Mouse (Mus musculus): Measurements from ENCODE around the gene Dnajc3. TPM values are rescaled to one million over a fixed set of nuclear protein-coding genes. Genes with fewer than 3 reads are reported as not detected.

Gene Dnajc3
- total RNA-seq, 2 experiments from 2014 or later, result 62.9 to 67.4 TPM

DNA sequence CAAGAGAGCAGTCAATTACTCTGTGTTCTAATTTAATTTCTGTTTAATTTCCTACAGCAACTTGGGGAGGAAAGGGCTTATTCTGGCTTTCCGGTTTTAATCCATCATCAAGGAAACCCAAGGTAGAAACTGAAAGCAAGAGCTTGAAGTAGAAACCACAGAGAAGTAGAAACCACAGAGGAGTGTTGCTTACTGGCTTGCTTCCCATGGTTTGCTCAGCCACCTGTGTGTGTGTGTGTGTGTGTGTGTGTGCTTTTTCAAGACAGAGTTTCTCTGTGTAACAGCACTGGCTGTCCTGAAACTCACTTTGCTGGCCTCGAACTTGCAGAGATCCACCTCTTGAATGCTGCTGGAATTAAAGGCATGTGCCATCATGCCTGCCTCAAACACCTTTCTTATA is 8.0 kb upstream of the Dnajc3 start:
- DNase-seq (ENCODE audit: low spot score in 2 of 2), result no peak

DNA sequence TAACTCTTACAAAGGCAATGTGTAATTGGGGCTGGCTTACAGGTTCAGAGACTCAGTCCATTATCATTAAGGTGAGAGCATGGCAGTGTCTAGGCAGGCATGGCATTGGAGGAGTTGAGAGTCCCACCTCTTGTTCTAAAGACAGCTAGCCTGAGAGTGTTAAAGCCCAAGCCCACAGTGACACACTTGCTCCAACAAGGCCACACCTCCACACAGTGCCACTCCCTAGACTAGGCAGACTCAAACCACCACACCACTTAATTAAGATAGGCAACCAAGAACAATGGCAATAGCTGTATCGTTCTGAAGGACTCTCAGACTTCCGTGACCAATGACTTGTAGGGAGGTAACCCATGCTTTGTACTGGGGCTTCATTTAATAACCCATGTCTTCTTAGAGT is 7.0 kb upstream of the Dnajc3 start:
- no peak for DNase-seq (ENCODE audit: low spot score in 2 of 2)

DNA sequence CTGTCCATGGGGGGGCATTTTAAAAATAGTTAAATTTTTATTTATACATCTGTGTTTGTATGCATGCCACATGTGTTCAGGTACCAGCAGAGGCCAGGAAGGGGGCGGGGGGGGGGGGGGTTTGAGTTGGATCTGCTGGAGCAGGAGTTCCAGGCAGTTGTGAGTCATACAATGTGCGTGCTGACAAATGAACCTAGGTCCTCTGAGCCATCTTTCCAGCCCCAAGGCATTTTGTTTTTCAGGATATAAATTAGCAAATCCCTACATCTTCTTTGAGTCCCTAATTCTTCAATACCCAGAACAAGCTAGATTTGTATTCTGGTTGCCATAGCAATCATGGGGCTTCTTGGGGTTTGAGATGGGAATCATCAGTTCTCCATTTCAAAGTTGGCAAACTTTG is 6.6 kb upstream of the Dnajc3 start:
- DNase-seq (ENCODE audit: low spot score in 2 of 2), result no peak

DNA sequence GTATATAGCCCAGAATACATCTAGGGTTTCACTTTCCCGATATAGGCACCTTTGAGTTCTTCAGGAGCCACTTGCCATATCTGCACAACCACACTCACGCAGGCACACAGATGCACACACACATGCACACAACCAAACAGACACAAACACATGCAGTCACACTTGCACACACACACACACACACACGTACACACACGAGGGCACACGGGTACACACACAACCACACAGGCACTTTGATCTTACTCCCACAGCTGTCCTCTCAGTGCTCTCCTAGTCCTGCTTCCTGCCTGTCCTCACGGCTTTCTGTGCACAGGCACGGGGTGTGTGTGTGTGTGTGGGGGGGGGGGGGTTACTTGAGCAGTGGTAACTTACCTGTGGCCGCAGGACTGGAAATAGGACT is 4.8 kb upstream of the Dnajc3 start:
- no peak for DNase-seq (ENCODE audit: low spot score in 2 of 2)

DNA sequence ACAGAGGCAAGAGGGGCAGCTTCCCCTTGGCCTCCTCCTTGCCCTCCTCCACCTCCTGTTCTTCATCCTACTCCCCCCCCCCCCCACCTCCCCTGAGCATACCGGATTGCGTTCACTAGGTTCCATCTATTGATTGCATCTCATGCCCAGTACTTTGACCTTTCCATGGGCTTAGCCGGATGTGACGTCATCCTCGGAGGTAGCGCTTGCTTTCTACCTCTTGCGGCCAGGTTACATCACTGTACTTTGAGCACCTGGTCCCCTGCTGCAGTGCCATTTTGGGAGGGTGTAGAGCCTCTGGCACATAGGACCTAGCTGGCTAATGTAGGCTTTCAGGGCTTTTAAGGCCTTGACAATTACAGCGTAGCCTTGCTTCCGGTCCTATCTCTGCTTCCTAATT is 3.1 kb upstream of the Dnajc3 start:
- DNase-seq (ENCODE audit: low spot score in 2 of 2), result no peak

DNA sequence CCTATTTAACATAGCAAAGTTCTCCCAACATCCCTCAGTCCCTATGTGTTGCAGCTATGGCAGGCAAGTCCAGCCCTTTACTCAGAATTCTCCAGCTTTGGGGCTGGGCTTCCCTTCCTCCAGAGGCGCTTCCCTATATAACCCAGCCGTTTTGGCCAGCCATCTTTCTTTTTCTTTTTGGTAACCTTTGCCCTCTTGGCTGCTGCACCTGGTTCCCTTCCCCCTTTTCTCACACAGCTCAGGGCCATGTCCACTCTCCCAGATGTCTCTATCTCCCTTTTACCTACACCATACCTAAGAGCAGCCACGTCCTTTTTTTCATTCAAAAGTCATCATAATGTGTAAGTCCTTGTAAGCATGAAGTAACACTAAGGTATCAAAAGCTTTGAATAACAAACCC is 1.5 kb upstream of the Dnajc3 start:
- DNase-seq (ENCODE audit: low spot score in 2 of 2), result no peak

DNA sequence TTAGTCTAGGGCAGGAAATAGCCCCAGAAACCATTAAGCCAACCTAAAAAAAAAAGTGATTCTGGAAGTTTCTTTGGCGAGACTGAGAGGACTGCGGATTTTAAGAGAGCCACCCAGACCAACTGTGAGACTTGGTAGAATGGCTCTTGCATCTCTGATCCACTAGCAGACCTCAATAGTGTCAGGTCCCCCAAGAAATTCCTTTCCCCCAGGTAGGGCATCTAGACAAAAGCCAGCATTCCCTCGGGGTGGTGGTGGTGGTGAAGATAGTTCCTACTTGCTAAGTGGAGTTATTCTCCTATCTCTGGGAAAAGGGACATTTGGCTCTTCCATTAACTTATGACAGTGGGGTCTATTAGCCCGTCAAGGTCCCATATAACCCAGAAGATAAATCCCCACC is 824 bp upstream of the Dnajc3 start:
- DNase-seq (ENCODE audit: low spot score in 2 of 2), result no peak

DNA sequence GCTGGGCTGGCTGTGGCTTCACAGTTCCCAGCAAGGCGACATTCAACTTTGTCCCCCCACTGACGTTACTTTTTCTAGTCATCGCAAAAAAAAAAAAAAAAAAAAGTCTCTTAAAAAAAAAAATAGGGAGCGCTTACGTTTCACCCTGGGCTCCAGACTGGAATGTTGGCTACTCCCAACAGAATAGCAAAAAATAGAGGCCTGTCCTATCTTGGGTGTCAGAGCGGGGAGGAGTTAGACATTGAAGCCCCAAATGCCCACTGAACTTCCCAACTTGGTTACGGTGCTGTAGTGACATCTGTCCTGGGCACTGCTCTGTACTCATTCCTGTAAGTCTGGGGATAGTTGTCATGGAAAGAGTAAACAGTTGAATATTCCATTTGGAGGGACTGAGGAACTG is 775 bp downstream of the Dnajc3 start:
- no peak for DNase-seq (ENCODE audit: low spot score in 2 of 2)

DNA sequence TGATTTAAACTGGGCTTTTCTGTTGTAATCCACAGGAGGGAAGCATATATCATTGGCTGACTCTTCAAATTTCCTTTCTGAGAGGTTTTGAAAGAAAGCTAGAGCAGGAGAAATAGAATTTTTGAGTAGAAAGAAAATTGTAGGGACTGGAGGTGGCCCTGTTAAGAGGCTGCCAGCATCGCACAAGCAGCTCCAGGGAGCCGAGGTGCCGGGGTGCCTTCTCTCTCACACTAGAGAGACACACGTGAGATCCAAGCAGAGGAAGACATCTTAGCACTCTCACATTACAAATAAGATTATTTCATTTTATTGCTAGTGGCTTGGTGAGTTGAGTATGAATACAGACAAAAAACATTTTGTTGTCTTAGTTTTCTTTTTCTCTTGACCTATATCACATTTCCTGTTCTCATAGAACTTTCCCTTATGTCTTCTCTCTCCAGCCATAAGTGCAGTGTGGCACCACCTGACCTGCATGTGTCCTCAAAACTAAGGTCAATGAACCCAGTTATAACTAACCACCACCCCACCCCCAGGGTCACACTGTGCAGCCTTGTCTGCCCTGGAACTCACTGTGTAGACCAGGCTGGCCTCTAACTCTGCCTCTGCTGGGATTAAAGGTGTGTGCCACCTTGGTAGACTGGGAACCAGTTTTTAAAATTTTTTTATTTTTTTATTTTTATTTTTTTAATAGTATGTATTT is 3.2 kb downstream of the Dnajc3 start:
- DNase-seq (ENCODE audit: low spot score in 2 of 2), result no peak

DNA sequence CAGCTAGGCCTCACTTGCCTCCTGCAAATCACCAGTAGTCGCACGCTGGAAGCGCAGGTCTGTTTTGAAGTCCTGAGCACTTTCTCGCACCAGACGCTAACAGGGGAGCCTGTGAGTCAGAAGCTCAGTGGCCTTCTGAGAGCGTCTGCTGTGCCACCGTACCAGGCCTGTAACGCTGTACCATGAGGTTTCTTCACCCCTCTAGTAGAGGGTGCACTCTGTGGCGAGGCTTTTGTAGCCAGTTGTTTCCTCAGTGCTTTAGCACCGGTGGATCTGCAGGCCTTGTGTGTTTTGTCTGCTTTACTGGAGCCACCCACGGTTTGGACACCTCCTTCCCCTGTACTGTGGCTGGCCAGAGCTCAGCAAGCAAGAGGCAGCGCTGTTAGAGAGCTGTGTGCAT is 4.3 kb downstream of the Dnajc3 start:
- DNase-seq (ENCODE audit: low spot score in 2 of 2), result no peak

DNA sequence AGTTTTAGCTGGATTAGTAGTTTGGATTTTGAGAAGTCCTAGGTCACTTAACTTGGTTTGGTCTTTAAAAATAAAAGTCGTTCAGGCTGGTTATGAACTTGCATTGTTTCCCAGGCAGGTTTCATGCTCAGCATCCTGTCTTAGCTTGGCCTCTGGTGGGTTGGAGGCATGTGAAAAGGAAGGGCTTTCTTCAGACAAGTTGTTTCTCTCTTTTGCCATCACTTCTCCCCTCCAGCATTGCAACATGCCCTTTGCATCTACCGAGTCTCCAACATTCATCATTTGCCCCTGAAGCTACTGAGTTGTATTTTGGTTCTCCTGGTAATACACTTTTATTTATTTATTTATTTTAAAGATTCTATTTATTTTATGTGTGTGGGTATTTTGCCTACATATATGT is 6.9 kb downstream of the Dnajc3 start:
- DNase-seq (ENCODE audit: low spot score in 2 of 2), result no peak

DNA sequence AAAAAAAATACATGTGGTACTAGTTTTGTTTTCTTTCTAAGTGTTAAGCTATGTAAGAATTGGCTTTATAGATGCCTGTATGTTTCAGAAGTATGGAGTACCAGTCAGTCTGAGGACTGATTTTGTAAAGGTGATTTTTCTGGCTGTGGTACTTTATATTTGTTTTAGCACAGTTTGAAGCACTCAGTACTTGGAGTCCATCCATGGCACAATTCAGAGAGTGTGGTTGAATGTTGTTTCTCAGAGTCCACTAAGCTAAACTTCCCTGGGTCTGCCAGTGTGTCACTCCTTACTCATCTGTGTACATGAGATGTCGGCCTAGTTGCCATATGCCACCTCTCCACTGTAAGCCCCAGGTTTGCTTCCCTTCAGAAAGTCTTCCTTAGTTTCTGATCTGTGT is 11.1 kb downstream of the Dnajc3 start:
- DNase-seq (ENCODE audit: low spot score in 2 of 2), result no peak

DNA sequence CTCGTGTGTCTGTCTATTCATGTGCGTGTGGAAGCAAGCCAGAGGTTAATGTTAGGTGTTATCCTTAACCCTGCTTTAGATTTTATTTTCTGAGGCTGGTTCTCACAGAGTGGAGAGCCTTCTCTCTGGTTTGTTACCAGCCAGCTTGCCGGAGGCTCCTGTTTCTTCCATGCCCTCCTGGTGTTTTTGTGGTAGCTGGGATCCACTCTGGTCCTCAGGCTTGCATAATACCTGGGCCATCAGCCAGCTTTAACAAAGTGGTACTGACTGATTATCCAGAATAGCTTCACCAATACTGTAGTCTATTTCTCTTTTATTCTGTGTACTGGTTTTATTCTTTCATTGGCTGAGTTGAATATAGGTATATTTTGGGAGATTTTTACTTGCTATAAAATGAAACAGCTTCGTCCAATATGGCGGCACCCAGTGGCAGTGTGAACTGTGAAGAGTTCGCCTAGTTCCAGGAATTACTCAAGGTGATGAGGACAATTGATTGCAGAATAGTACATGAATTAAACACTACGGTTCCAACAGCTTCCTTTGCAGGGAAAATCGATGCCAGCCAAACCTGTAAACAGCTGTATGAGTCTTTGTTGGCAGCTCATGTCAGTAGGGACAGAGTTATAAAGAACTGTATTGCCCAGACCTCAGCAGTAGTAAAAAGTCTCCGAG is 14.3 kb downstream of the Dnajc3 start:
- DNase-seq (ENCODE audit: low spot score in 2 of 2), result no peak

DNA sequence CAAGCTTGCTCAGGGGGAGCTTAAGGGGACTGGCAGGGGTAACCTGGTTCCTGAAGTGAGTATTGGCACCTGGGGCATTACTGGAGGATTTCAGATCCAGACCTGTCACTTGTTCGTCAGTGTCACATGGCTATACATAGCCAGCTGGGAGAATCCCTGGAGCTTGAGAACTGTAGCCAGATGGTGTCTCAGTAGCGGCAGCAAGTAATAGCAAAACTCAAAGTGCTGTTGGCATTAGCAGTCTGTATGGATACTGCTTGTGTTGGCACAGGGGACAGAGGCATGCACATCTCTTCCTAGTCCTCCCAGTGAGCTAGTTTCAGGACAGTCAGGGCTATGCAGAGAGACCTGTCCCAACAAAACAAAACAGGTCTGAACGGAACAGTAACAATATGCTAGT is 20.2 kb downstream of the Dnajc3 start:
- no peak for DNase-seq (ENCODE audit: low spot score in 2 of 2)

DNA sequence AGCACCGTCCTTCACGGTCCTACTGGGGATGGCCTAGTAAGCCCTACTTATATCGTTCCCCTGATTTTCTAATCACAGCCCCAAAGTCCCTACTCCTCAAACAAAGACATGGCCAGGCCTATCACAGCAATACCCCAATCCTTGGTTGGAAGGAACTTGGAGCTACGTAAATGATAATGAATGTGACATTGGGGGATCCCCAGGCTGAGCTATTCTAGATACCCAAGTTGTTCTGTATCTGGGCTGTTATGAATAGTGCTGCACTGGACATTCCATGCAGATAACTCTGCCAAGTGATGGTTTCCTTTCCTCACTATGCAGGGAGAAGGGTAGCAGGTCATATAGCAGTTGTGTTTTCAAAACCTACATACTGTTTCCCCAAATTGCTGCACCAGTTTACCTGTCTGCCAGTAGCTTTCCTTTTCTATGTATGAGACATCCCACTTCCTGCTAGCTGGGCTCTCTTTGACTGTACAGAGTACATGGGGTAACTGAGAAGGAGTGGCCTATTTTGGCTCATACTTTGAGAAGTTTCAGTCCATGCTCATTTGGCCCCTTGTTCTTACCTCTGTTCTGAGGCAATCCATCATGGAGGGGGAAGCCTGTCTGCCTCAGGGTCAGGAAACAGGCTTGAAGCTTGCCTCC is 27.7 kb downstream of the Dnajc3 start:
- DNase-seq (ENCODE audit: low spot score in 2 of 2), result no peak

DNA sequence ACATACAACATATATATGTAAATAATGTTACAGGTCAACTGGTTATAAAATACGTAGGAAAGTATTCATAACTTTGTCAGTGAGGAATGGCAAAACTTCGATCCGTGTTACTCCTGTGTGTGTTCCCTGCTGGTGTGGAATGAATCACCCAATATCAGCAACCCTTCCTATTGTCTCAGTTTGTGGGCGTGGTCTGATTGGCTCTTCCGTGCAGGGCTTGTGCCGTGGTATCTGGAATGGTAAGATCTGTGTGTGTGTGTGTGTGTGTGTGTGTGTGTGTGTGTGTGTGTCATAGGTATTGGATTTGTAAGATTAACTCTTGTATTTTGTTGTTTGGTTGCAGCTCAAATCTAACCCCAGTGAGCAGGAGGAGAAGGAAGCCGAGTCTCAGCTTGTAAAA is 29.9 kb downstream of the Dnajc3 start:
- DNase-seq (ENCODE audit: low spot score in 2 of 2), result no peak

DNA sequence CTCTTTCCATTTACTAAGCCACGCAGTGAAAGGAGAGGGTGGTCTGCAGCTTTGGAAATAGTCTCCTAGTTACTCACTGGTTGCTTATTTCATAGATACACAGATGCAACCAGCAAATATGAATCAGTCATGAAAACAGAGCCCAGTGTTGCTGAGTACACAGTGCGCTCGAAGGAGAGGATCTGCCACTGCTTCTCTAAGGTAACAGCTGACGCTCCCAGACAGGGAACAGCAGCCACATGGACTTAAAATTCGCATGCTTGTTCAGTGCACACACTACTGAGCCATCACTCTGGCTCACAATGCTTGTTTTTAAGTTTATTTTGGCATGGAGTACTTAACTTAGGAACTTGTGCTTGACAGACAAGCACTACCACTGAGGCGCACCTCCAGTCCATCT is 34.5 kb downstream of the Dnajc3 start:
- DNase-seq (ENCODE audit: low spot score in 2 of 2), result no peak

DNA sequence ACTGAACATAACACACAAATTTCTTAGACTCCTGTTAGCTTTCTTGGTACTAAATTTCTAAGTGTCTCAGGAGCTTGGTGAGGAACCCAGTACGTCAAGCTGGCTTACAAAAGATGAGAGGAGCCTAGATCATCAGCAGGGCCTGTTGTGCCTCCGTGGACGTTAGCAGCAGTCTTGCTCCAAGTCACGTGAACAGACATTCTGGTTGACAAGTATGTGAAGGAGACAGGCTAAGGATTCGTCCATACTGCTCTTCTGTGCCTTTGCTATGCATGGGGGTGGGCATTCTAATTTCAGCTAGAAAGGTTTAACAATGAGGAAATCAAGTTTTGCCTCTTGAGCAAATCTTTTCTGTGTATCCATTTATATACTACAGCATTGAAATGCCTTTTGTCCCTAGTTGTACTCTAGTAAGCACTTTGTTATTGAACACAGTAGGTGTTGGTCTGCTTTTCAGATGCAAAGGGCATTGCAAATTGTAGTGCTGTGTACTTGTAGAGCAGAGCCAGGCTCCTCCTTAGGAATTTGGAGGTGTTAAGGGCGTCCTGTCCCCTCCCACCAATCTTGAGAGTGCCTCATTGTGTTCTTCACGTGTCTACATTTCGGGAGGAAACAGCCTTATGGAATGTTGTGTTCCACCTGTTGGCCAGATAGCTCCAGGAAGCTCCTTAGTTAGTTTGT is 39.5 kb downstream of the Dnajc3 start:
- no peak for DNase-seq (ENCODE audit: low spot score in 2 of 2)

DNA sequence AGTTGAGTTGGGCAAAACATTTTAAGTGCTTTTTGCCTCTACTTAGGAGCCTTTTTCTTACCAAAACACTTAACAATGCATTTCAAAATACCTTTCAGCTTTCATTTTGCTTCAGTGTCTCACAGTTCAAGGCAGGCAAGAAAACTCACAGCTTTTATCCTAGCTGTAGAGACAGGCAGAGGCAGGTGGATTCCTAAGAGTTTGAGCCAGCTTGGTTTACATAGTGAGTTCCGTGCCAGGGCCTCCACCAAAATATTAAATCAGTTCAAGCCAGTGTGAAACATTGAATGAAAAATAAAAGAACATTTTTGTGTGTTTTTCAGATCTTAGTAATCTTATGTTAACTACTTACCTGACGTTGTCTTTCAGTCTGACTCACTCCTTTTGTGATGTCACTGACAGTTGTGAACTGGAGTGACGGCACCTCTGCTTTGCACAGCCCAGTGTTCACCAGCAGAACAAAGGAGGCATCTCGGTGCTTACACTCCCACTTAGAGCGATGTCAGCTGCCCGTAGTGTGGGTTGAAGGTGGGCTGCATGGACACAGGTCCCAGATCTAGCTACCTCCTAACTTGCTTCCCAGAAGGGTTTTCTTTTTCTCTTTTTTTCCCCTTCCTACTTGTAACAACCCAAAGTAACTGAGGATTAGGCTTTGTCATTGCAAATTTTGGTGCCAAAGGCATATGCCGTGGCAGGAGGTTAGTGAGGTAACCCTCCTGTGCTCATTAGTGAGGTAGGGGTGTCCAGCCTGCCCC is 42.0 kb downstream of the Dnajc3 start:
- DNase-seq (ENCODE audit: low spot score in 2 of 2), result no peak

DNA sequence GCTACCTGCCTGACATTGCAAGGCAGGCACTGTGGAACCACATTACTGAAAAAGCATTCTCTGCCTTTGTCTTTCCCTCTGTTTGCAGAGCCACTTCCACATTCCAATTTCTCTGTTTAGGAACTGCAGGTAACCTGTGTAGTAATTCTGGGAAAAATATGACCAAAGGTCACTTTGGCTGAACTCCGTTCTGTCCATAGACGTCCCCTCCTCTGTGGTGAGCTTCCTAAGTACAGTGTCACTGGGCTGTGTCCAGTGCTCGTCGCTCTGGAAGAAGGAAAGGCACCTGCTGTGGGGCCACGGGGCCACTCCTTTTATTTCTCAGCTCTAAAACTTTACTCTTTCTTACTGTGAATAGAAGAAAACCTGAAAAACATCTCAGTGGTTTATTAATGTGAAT is 42.6 kb downstream of the Dnajc3 start:
- DNase-seq (ENCODE audit: low spot score in 2 of 2), result no peak

DNA sequence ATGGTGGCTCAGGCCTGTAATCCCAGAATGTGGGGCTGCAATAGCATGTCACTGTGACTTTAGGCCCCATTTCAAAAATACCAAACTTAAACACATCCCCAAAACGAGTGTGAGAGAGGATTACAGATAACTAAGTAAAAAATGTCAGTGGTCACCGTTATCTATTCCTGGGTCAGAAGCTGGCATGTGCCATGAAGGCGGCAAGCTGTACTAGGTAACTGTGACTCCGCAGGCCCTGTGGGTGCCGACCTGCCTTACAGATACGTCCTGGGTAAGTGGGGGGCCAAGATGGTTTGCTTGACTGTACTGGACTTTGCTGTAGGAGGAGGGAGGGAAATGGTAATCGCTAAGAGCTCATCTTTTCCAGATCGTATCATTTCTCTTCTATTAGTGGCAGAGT is 43.1 kb downstream of the Dnajc3 start:
- DNase-seq (ENCODE audit: low spot score in 2 of 2), result no peak

Data from adrenal gland, adult 18-20 months (tissue).